Mouse (Mus musculus) heart, adult 9 months (tissue): ENCODE measurements around the gene Esrra.

ENCODE experiments used
- DNase-seq, 2 experiments: peaks; one replicate each; pipeline ENCODE4 v3.0.0; 2022; ENCODE audit warnings: low spot score in 2 of 2

Esrra gene

DNA sequence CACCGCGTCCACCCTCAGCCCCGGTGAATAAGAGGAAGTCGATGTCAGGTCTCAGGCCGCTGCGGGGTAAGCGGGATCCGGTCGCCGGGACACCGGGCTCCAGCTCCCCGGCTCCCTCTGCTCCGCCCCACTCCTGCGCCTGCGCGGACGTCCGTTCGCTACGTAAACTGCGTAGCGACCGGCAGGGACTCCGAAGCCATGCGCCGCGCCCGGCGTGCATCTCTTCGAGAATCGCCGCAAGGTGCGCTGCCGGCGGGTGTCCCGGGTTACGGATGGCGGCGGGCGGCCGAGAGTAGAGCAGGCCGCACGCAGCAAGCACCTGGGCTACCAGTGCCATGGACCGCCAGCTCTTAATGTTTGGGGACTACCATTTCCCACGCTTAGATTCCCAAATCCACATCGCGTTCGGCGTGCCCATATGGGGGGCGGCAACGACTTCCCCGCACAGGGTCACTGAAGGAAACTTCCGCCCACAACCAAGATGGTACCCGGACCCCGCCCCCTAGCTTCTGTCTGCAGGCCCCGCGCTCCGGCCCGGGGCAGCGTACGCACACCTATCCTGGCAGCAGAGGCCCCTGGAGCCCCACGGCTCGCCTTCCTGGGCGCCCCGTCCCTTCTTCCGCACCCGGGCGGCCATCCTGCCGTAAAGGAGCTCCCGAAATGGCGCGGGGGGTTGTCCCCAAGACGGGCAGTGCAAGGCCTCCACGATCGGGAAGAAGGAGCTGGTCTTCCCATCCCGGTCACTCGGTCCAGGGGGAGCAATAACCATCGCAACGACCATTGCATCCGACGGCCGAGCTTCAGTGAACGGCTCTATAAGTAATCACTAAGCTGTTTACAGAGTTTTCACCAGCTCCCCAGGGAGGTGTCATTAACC is 20.0 kb upstream of the Esrra start, which contains the start of gene Bad:
Gene Bad (plus strand): TSS at position 490 of the 877 bp plus-strand sequence.
- peak; percentile 88 to 93 for DNase-seq

DNA sequence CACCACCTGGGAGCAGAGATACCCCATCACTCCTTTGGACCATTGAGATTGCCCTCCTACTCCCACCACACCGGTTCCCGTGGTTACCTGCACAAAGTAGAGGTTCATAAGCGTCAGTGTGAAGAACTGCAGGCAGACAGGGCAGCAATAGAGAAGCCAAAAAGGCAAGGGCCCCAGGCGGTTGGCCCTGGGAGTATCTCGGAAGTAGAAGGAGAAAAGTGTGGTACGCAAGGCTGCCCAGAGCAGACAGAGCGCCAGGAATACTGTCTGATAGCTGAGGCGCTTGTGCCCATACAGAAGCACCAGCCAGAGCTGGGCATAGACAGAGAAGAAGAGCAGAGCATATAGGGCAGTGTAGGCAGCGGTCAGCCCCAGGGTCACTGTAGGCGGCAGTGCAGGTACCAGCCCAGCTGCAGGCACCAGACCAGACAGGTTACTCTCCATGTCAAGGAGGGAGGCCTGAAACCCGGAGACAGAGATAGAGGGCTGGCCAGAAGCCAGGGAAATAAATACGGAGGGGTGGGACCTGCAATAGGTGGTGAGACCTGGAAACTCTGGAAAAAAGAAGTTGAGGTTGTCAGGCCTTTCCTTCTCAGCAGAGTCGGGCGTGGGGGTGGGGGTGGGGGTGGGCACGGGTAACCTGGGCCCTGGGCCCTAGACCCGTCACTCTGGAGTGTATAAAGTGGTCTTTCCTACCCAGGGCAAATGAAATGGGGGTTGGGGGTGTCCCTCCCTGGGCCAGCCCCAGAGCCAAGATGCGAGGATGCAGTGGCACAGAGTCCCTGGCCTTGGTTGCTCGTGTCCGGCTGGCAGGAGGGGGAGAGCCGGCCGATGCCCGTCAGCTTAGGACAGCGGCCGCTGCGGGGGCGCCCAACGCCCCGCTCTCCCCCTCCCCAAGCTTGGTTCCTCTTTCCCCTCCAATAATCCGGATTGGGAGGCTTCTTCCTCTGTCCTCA is 19.1 kb upstream of the Esrra start:
- DNase-seq, result no peak

DNA sequence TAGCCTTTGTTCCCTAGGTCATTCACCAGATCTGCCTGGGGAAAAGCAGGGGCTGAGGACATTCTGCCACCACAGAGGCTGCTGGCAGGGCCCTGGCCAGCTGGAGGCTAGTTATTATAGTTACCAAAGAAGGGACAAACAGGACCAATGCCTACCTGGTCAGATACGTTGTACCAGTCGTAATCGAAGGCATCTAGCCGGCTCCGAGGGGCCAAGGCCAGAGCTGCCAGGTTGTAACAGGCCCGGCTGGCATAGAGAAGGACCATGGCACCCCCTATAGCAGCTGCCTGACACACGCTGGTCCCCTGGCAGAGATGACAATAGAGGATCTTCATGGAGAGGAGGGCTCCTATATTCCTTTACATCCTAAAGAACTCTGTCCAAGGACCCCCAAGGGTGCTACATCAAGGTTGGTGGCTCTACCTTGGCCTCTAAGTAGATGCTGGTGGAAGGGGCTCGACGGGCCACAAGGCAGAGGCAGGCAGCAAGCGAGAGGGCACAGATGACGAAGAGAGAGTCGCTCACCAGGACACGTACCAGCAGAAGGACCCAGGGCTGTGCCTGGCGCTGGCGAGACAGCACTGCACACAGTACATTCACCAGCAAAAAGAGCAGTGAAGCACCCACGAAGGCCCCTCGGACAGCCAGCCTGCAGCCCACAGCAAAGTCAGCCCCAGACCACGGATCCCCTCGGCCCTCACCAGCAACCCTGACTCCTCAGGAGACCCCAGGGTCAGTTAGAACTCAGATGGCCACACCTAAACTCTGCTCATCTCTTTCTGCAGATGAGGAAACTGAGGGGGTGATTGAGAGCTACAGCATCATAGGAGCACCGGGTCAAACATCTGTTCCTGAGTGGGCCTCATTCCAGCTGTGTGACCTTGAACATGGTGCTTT is 17.7 kb upstream of the Esrra start:
- DNase-seq, result no peak

DNA sequence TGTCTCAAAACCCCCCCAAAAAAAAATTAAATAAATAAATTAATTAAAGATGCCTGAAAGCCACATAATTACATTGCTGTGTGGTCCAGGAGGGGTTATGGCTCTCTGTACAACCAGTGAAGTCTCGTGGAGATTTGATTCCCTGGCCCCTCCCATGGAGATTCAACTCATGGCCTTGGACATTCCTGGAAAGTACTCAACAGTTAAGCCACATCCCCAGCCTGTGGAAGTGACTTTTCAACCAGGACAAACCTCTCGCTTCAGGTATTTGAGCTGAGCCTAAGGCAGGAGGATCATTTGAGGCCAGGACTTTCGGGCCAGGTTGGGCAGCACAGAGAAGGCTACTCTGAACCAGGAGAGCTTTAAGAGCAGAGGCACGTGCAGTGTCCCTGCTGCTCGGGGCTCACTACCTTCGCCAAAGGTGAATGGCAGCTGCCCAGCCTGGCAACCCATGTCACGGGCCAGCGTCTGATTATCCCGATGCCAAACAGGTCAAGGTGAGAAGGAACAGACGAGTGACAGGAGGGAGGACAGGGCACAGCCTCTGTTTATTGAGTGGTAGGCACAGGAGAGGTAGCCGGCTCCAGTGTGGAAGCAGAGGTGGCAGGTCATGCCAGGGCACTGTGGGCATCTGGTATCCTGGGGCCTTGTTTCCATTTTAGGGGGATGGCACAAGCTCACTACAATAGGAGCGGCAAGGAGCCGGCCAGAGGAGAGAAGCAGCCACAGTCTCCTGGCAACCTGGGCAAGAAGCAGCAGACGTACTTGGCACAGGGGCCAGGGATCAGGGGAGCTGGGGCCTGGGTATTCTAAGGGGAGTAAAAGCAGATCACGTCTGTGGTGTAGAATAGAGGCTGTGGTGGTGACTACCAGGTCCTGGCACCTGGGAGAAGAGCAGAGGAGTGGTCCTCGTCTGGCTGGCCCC is 16.2 kb upstream of the Esrra start:
- DNase-seq, result peak; percentile 65 to 76

DNA sequence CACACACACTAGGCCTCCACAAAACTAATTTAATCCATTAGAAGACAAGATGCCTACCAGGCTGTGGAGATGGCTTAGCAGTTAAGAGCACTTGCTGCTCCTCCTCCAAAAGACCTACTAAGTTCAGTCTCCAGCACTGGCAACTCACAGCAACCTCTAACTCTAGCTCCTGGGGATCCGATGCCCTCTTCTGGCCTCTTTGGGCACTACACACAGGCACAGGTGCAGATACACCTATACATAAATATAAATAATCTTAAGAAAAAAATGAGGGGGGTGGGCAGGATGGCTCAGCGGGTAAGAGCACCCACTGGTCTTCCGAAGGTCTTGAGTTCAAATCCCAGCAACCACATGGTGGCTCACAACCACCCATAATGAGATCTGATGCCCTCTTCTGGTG is 14.7 kb upstream of the Esrra start:
- no peak for DNase-seq

DNA sequence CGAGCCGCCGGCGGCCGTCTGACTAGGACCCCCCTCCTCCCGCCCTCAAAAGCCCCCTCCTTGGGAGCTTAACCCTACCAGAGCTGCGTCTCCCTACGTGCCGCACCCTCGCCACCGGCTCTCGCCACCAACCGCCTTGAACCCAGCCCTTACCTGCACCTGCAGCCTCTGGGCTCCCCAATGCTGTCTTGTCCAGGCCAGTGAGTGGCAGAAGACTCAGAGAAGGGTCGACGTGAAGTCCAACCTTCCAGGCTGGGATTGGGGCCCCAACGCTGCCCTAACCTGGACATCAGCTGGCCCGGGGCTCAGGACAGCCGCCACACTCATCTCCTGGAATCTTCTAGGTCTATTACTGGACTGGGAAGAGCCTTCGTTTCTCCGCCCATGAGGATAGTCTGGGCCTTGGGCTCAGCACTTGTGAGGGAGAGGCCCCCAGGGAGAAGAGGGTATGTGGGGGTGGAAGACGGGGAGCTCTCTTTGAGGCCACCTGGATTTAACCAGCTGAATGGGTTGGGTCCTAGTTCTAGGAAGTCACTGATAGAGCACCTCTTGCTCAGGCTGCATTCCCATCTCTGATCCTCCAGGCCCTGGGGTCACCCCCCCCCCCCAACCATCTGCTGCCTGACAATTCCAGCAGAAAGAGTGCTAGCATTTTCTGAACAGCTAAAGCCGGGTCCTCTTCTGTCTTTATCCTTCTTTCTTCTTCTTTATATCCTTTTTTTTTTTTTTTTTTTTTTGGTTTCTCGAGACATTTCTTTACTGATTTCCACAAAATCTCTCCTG is 12.8 kb upstream of the Esrra start, which contains the start of gene Kcnk4:
Gene Kcnk4 (minus strand): TSS at position 321 of the 783 bp plus-strand sequence.
- DNase-seq, result no peak

DNA sequence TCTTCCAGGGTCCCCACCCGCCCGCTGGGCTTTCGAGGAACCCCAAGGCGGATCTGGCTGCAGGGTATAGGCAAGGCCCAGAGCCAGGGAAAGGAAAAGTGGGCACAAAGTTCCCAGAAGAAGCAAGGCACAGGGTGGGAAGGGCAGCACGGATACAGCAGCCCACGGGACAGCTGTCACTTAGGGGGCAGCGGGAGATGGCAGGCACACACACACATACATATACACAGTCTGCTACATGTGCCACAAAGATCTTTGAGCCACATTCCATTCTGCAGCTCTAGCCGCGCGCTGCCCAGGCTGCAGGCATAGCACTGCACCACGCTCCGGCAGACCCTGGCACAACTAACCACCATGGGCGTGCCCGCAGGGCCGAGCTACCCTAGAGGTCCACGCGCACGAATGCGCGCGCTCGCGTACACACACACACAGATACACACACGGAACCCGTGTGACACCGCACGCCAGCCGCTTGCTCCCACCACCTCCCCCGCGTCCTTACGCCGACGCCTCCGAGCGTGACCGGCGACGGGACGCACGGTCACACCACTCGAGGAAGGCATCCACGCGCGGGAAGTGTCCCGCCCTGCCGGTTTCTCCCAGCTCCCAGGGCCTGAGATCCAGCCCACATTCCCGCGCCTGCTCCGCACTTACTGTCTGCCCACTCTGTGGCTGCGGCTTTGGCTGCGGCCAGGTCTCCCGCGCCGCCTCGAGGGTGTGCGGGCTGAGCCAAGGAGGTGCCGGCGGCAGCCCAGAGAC is 12.0 kb upstream of the Esrra start:
- DNase-seq, result no peak

DNA sequence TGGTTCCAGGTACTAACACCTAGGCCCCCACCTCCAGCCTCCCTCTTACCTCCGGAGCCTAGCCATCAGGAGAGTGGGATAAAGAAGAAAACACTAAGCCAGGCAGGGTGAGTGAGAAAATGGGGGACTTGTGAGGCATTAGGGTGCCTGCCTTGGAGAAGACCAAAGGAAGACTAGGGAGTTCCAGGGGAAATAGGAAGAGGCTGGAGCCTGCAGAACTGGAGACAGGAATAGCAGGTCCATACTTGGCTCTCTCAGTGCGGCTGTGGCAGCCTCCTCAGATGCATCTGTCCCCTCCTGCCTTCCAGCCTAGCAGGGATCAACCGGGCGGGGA is 11.5 kb upstream of the Esrra start:
- no peak for DNase-seq

DNA sequence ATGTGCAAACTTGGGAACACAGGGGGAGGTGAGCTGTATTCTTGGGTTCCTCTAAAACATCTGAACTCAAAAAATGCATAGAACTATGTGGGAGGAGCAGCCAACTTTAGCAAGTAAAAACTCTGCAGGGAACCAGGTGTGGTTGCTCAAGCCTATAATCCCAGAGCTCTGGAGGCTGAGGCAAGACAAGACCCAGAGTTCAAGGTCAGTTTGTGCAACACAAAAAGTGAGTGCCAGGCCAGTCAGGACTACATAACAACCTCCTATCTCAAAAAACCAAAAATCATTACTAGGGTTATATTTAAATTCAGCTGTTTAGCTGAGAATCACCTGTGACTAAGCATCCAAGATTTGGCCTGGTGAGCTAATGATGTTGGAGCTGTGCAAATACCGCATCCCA is 10.4 kb upstream of the Esrra start:
- DNase-seq, result no peak

DNA sequence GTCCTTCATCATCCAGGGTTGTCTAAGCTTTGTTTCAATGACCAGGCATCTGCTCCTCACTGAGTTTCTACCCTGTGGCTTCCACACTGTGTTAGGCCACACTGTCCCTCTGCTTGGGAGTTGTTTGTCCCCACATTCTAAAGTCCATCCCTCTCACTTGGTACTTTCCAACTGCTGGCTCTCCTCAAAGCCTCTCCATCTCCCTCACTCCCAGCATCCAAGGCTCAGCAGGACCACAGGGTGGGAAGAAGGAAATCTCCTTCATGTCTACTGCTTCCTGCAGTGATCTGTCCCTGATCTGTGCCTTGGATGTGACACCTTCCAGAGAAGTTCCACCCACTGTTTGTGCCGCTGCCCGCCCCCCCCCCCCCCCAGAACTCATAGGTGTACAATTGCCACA is 9.4 kb upstream of the Esrra start:
- no peak for DNase-seq

DNA sequence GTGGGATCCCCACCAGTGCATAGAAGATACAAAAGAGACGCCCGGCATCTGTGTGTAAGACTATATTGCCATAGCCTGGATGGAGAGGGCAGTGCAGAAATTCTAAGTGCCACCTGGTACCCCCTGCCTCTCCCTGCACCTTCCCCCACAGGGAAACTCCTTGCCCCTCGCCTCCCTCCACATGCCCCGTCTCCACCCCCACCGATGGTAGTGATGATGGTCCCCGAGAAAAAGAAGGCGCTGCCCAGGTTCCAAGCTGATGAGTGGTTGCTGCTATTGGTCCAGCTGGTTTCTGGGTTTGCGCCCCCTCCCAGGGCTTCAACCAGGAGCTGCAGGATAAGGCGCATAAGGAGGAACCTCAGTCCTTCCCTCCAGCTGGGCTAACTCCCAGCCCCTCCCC is 6.5 kb upstream of the Esrra start:
- DNase-seq, result no peak

DNA sequence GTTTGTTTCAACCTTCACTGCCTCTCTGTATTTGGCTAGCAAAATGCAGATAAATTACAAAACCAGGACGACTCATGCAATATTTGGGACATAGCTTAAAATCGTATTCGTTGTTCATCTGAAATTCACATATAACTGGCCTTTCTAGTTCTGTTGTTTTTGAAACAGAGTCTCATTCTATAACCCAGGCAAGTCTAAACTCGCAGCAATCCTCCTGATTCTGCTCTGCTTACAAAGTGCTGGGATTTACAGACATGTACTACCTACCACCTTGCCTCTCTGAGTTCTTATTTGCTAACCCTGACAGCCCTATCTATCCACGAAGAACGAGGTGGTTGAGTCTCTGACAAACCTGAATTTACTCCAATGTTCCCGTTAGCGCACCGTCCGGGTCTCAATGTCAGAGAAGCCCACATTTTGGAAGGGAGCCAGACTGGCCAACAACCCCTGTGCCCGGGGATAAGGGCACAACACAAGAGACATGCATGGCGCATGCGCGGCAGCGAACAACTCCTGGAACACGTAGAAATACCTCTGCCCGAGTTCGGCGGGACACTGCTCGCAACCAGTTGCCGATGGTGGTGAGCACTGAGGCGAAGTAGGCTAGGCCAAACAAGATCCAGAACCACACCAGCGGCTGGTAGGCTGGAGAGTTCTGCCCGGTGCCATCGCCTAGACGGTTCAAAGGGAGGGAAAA is 5.1 kb upstream of the Esrra start:
- no peak for DNase-seq

DNA sequence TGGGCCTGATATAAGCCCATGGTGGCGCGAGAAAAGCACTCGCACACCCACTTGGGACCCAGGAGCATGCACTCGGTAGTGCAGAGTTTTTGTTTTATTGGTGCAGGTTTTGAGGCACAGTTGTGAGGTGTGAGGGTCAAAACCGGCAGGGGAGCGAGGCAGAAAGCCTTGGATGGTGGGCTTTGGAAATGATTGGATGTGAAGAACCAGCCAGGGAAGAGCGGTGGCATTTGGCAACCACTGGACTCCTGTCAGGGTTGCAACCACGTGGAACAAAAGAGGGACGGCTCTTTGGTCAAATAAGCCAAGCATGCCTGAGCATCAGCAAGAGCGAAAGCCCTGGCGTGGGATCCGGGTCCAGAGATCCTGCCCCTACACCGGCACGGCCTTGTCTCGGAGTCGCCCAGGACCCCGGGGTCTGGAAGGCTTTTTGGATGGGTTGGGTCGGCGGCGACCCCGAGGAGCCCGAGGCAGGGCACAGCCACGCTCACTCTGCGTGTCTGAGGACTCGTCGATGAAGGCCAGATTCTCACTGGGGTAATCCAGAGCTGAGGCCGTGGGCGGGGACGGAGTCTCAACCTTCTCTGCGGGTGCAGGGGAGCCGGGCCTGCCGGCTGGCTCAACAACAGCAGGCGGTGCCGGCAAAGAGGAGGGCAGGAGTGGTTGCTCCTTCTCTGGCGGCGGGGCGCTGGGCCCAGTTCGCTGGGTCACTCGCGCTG is 4.2 kb upstream of the Esrra start:
- no peak for DNase-seq

DNA sequence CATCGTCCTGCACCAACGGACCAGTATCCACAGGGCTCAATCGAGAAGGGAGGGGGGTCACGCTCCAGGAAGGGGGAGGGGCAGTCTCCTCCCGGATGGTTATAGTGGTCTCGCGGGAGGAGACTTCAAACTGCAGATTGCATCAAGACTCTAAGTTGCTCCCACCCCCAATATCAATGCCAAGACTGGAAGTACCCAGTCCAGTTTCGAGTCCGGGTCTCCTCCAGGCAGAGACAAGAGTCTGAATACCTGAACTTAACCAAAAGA is 3.6 kb upstream of the Esrra start, which contains the start of gene Catsperz:
Gene Catsperz (minus strand): TSS at position 74 of the 267 bp plus-strand sequence.
- no peak for DNase-seq

DNA sequence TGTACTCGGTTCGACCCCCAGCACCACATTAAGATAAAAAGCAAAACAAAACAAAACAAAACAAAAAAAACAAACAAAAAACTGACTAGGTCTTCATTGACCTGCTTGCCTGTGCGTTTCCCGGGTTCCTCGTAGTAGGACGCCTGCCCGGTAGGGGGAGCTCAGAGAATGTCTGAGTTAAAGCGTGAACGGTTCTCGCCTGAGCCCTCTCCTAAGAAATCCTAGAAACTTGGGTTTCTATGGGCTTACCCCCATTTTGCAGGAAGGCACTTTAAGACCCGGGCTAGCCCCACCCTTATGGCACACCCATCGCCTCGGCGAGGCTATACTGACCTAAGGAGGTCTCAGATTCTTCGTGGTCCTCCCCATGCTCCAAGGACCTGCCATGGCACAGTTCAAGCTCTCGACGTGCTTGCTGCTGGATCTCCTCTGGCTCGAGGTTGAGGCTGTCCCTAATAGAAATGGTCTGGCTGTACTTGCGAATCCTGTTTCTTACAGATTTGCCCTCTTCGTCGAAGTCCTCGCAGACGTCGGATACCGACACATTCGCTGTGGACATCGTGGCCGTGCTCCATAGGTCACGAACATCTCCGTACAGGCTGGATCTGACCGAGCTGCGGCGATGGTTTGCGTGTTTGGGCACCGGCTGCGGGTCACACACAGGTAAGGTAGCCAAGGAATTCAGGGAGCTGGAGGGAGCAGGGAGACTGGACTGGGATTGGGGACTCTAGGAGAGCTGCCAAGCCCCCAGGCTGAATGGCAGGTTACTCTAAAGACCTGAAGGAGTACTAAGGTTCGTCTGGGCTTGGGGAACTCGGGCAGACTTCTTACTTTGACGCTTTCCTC is 3.1 kb upstream of the Esrra start:
- DNase-seq, result peak; percentile 64 to 84

DNA sequence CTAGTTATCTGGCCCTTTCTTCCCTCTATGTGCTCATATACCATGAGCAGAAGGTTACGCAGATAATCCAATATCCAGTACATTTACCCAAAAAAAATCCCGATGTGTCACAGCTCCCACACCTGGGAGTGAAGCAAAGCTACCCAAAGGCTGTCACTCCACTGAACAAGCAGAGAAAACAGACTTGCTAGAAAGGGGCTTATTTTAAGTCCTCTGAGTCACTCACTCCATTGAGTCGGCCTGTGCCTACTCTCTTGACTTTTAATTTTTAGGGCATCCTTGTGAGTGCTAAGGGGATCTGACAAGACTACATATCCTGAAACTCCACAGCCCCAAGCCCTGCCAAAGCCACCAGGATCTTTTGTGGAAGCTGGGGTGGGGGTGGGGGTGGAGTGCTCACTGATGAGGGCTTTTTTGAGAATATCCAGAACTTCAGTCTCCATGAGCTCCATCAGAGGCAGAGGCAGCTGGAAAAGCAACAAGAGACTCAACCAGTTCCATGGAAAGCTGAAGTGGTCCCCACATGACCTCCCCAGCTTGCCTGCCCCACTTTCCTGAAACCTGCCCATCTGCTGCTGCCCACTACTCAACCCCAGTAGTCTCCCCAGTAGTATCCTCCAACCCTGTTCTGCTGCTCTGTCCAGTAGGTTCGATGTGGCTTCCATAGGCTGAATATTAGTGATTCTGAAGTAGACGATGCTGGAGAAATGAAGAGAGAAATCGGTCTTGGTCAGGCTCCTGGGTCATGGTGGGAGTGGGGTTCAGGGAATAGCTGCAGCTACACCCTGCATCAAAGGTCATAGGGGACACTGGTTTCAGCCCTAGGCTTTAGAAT is 1.5 kb upstream of the Esrra start:
- DNase-seq, result no peak
